In the genomic region with DNA sequence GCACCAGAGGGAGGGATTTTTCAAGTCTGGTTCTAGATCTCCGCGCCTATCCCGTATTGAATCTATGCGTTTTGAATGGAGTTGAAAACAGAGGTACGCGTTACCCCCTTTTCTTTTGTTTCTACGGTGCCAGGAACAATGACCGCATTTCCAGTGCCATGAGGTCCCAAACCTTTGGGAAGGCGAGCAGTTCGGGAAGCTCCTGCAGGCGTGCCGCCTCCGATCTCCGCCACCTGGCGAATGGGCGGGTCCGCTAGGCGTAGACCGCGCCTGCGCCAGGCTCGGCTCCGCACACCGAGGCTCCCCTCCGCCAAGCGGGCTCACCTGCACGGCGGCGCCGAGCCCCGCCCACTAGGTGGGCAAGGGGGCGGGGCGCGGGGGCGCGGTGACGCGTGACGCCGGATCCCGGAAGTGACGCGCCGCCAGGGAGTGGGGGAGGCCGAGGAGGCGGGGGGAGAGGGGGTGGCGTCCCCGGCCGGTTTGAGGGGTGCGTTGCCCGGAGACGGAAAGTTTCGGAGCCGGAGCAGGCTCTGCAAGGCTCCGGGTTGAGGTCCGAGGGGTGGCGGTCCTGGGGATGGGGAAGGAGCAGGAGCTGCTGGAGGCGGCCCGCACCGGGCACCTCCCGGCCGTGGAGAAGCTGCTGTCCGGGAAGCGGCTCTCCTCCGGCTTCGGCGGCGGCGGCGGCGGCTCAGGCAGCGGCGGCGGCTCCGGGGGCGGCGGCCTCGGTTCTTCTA, we compare ENCODE assay signal across 8 mouse cellular contexts. TPM values are rescaled to one million over a fixed set of nuclear protein-coding genes. Genes with fewer than 3 reads are reported as not detected.
DNase-seq lines count a peak whose midpoint lies in the region; ATAC-seq lines count a peak whose summit lies in the region.

A gene (plus strand): TSS at position 419 of the 734 bp plus-strand sequence.

- peak; percentile 69 for ATAC-seq in erythroid progenitor cell, adult 5-6 weeks (replicated peaks; ENCODE audit: low FRiP score, poor library complexity, severe bottlenecking)
- ATAC-seq in heart, embryonic 13.5 days (ENCODE audit: extremely low read depth, insufficient number of reproducible peaks, low FRiP score, low TSS enrichment) = peak; percentile 89
- peak; percentile 84 for ATAC-seq in liver, embryonic 15.5 days (ENCODE audit: insufficient read depth)
- peak; percentile 83 for ATAC-seq in neural tube, embryonic 12.5 days (ENCODE audit: low FRiP score, low read depth)

- peaks cover 20% of the 10 kb centered on the region for H3K36me3 ChIP-seq in heart, embryonic 13.5 days
- peaks cover 5% of the 10 kb centered on the region; the same call in 1 of the 2 replicates for H3K36me3 ChIP-seq in liver, embryonic 15.5 days (replicated peaks)
- H3K36me3 ChIP-seq in neural tube, embryonic 12.5 days = peaks cover 11% of the 10 kb centered on the region; the same call in 1 of the 2 replicates

- peak within 1 kb of the TSS; percentile 97 for H3K4me3 ChIP-seq in heart, embryonic 13.5 days
- peak within 1 kb of the TSS; percentile 93 for H3K4me3 ChIP-seq in liver, embryonic 15.5 days (replicated peaks)
- H3K4me3 ChIP-seq in neural tube, embryonic 12.5 days = peak within 1 kb of the TSS; percentile 92

- H3K27me3 ChIP-seq in heart, embryonic 13.5 days (replicated peaks) = no peaks in the 10 kb centered on the region
- no peaks in the 10 kb centered on the region for H3K27me3 ChIP-seq in liver, embryonic 15.5 days
- H3K27me3 ChIP-seq in neural tube, embryonic 12.5 days (replicated peaks) = no peaks in the 10 kb centered on the region

- H3K9me3 ChIP-seq in heart, embryonic 13.5 days = no peaks in the 10 kb centered on the region
- H3K9me3 ChIP-seq in liver, embryonic 15.5 days (replicated peaks) = no peaks in the 10 kb centered on the region
- no peaks in the 10 kb centered on the region for H3K9me3 ChIP-seq in neural tube, embryonic 12.5 days

- peak within 1 kb of the TSS; percentile 99 for H3K4me2 ChIP-seq in heart, embryonic 13.5 days
- H3K4me2 ChIP-seq in liver, embryonic 15.5 days = peak within 1 kb of the TSS; percentile 99
- H3K4me2 ChIP-seq in neural tube, embryonic 12.5 days (replicated peaks) = peak within 1 kb of the TSS; percentile 85

- peak within 1 kb of the TSS; percentile 96 for H3K9ac ChIP-seq in heart, embryonic 13.5 days
- H3K9ac ChIP-seq in liver, embryonic 15.5 days = peak within 1 kb of the TSS; percentile 86
- peak within 1 kb of the TSS; percentile 84 for H3K9ac ChIP-seq in neural tube, embryonic 12.5 days

- peak within 1 kb of the TSS; percentile 88 for H3K27ac ChIP-seq in heart, embryonic 13.5 days (replicated peaks)
- H3K27ac ChIP-seq in liver, embryonic 15.5 days (replicated peaks) = peak within 1 kb of the TSS; percentile 85
- H3K27ac ChIP-seq in neural tube, embryonic 12.5 days = peak within 1 kb of the TSS; percentile 67; the same call in 1 of the 2 replicates

- H3K4me1 ChIP-seq in heart, embryonic 13.5 days = peaks cover 34% of the 10 kb centered on the region
- peaks cover 42% of the 10 kb centered on the region for H3K4me1 ChIP-seq in liver, embryonic 15.5 days (replicated peaks)
- H3K4me1 ChIP-seq in neural tube, embryonic 12.5 days = peaks cover 24% of the 10 kb centered on the region

- peak; percentile 95 for DNase-seq in CD4-positive, CD25-positive, alpha-beta regulatory T cell, adult 2 months (ENCODE audit: low read depth, low spot score)
- peak; percentile 71 for DNase-seq in brain, embryonic 18.5 days (ENCODE audit: low read depth, low spot score)
- peak; percentile 94 for DNase-seq in kidney, postnatal 14 days
- peak; percentile 50 for DNase-seq in telencephalon, adult 2 months (ENCODE audit: low read depth, low spot score)

- under 1% methylated on average over 76 of the region's 78 CpGs for WGBS in heart, embryonic 13.5 days
- under 1% methylated on average over 78 of the region's 78 CpGs for WGBS in liver, embryonic 15.5 days (ENCODE audit: insufficient replicate concordance)
- WGBS in neural tube, embryonic 12.5 days = under 1% methylated on average over 77 of the region's 78 CpGs

RNA-seq across cellular contexts. Expression of the gene that starts here (rescaled TPM):
- total RNA-seq in erythroid progenitor cell, adult 5-6 weeks (2015; ENCODE audit: low replicate concordance) = 6.1 and 6.7 TPM in 2 replicates
- total RNA-seq in erythroid progenitor cell, adult 5-6 weeks (2017; ENCODE audit: low replicate concordance) = 3.8 and 4.6 TPM in 2 replicates
- polyA plus RNA-seq in heart, embryonic 13.5 days (2015; fragmentation: Nextera tagmentation; extraction: Ambion mirVana) = 7.7 and 8.2 TPM in 2 replicates
- polyA plus RNA-seq in liver, embryonic 15.5 days (2015; fragmentation: Nextera tagmentation; extraction: Ambion mirVana) = 3.4 and 4.3 TPM in 2 replicates
- 84.6 and 93.6 TPM in 2 replicates for polyA plus RNA-seq in neural tube, embryonic 12.5 days (2016; fragmentation: Nextera tagmentation; extraction: Ambion mirVana)

Comparison
In these comparisons a context has a peak if more than half of its experiments do, and no peak if none do; other contexts are left out.
1. Peak in every context shown above with its lines: DNase-seq, ATAC-seq, H3K4me3 ChIP-seq and H3K27ac ChIP-seq.